Mouse (Mus musculus): ENCODE results near the gene Pus7.

GRCm38 (mm10) chr5:23788390-23788830 is 4.9 kb upstream of the Pus7 start:
- no peak for TF ChIP-seq CTCF (IDR thresholded peaks at IDR 0.05; ENCODE audit: extremely low read depth, insufficient read length, insufficient replicate concordance, low read depth, low read length)
- no peak for TF ChIP-seq POLR2A (IDR thresholded peaks at IDR 0.05; ENCODE audit: low read depth, low read length)

Data from small intestine, adult 2 months (tissue).